Mouse (Mus musculus): ENCODE data around the gene Map3k21.

DNA sequence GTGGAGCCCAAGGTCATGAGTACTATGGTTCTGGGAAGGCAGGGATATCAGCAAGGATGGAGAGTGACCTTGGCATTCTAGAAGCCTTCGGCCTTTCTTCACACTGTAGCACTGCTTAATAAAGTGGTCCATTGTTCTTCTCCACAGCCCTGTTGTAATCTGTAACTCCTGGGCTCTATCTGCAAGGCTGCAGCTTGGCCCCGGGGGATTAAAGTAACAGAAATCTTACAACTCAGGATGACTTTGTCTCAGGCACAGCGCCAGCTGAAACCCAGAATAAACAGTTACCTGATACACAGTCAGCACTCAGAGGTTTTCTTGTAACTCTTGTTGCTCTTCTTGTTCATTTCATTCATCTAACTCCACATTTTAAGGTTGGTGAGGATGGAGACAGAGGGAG, 7.7 kb upstream of the Map3k21 start:
- no peak for TF ChIP-seq CTCF (IDR thresholded peaks at IDR 0.05)
- TF ChIP-seq EP300 (IDR thresholded peaks at IDR 0.05): no peak

Measured in lung, postnatal 0 days (tissue).